Comparison of ENCODE assay signal across 9 mouse cellular contexts in genomic region chr11:70608381-70609066, GRCm38 (mm10). TPM values are rescaled to one million over a fixed set of nuclear protein-coding genes. Genes with fewer than 3 reads are reported as not detected.
DNase-seq lines count a peak whose midpoint lies in the region; ATAC-seq and TF ChIP-seq lines count a peak whose summit lies in the region.
"Had no signal": no experiment of that assay in that cellular context is flagged by ENCODE, and none has a peak within 500 bp of the region (broad histone marks: within the 10 kb centered on the region; RNA-seq: fewer than 3 reads in every experiment).

No protein-coding gene starts in this region.

- no peak overlapping the region for H3K4me2 ChIP-seq in heart, postnatal 0 days (ENCODE audit: low read depth, low read length)
- H3K4me2 ChIP-seq in heart, embryonic 11.5 days, result no peak overlapping the region

- no peak for ATAC-seq in heart, postnatal 0 days (ENCODE audit: insufficient read depth, low read depth)
- ATAC-seq in heart, embryonic 11.5 days (replicated peaks; ENCODE audit: insufficient number of reproducible peaks, low FRiP score, low TSS enrichment), result no peak
- ATAC-seq in megakaryocyte-erythroid progenitor cell, adult 5-6 weeks (replicated peaks; ENCODE audit: low FRiP score, low TSS enrichment, poor library complexity, severe bottlenecking), result peak; percentile 38; the same call in 1 of the 2 replicates
- no peak for ATAC-seq in monocyte, adult 5-6 weeks (replicated peaks; ENCODE audit: insufficient number of reproducible peaks, low FRiP score, low TSS enrichment, poor library complexity, severe bottlenecking)

- no peaks in the 10 kb centered on the region for H3K4me1 ChIP-seq in heart, postnatal 0 days (ENCODE audit: control insufficient read depth, insufficient read depth)
- H3K4me1 ChIP-seq in heart, embryonic 11.5 days (ENCODE audit: control insufficient read depth, insufficient read depth, low read length), result no peaks in the 10 kb centered on the region
- no peaks in the 10 kb centered on the region for H3K4me1 ChIP-seq in kidney, adult 2 months (ENCODE audit: control insufficient read depth, insufficient read depth, low read length)

- no peaks in the 10 kb centered on the region for H3K9me3 ChIP-seq in heart, postnatal 0 days (replicated peaks; ENCODE audit: control insufficient read depth, low read length)
- H3K9me3 ChIP-seq in heart, embryonic 11.5 days (replicated peaks; ENCODE audit: control insufficient read depth, low read length), result no peaks in the 10 kb centered on the region

- TF ChIP-seq EP300 in heart, postnatal 0 days (IDR thresholded peaks at IDR 0.05; ENCODE audit: low read depth), result no peak

- TF ChIP-seq CTCF in heart, postnatal 0 days (IDR thresholded peaks at IDR 0.05; ENCODE audit: low read depth), result peak; percentile 35
- TF ChIP-seq CTCF in kidney, adult 2 months (conservative IDR thresholded peaks at IDR 0.05; ENCODE audit: insufficient read depth, insufficient read length, low read depth, low read length), result peak; percentile 60

- H3K27ac ChIP-seq in heart, postnatal 0 days (ENCODE audit: low read depth), result no peak overlapping the region
- no peak overlapping the region for H3K27ac ChIP-seq in heart, embryonic 11.5 days (ENCODE audit: low read depth, low read length)
- H3K27ac ChIP-seq in kidney, adult 2 months (ENCODE audit: insufficient read depth, low read depth, low read length), result no peak overlapping the region

- peaks cover 88% of the 10 kb centered on the region for H3K36me3 ChIP-seq in heart, postnatal 0 days (replicated peaks; ENCODE audit: control insufficient read depth, insufficient read depth, low read length)
- H3K36me3 ChIP-seq in heart, embryonic 11.5 days (ENCODE audit: control insufficient read depth, insufficient read depth, low read length), result peaks cover 54% of the 10 kb centered on the region
- no peaks in the 10 kb centered on the region; the same call in none of the 2 replicates for H3K36me3 ChIP-seq in kidney, adult 2 months (ENCODE audit: control insufficient read depth, insufficient read depth, low read length)

- no peak for TF ChIP-seq POLR2A in kidney, adult 2 months (IDR thresholded peaks at IDR 0.05; ENCODE audit: low read depth, low read length)

- no peaks in the 10 kb centered on the region for H3K27me3 ChIP-seq in heart, postnatal 0 days (ENCODE audit: control insufficient read depth, insufficient read depth, low read length)
- H3K27me3 ChIP-seq in heart, embryonic 11.5 days (ENCODE audit: control insufficient read depth, insufficient read depth, low read length), result no peaks in the 10 kb centered on the region
- no peaks in the 10 kb centered on the region for H3K27me3 ChIP-seq in kidney, adult 2 months (replicated peaks; ENCODE audit: control insufficient read depth, insufficient read depth, low read length)

- H3K9ac ChIP-seq in heart, postnatal 0 days (replicated peaks; ENCODE audit: low read depth, low read length), result no peak overlapping the region
- no peak overlapping the region for H3K9ac ChIP-seq in heart, embryonic 11.5 days (ENCODE audit: low read depth, low read length)

- 86% methylated on average over 26 of the region's 26 CpGs for WGBS in heart, postnatal 0 days
- 85% methylated on average over 26 of the region's 26 CpGs for whole genome bisulfite sequencing in heart, embryonic 11.5 days (ENCODE audit: insufficient replicate concordance)
- WGBS in kidney, adult 2 months, result 73% methylated on average over 26 of the region's 26 CpGs

- H3K4me3 ChIP-seq in heart, postnatal 0 days (ENCODE audit: low read depth, low read length), result no peak overlapping the region
- no peak overlapping the region for H3K4me3 ChIP-seq in heart, embryonic 11.5 days (ENCODE audit: low read depth, low read length)
- H3K4me3 ChIP-seq in kidney, adult 2 months (ENCODE audit: insufficient read depth, low read depth, low read length), result no peak overlapping the region

- no peak for DNase-seq in heart, postnatal 0 days (ENCODE audit: low spot score)
- DNase-seq in ES-CJ7 (ENCODE audit: low read depth, low spot score), result peak; percentile 73
- peak; percentile 86 for DNase-seq in kidney, adult 2 months
- DNase-seq in layer of hippocampus, postnatal 14 days (ENCODE audit: low spot score in 2 of 2), result no peak
- no peak for DNase-seq in ovary, postnatal 14 days (ENCODE audit: low spot score)

RNA-seq across cellular contexts. Expression of gene 4930544D05Rik, which starts 7.1 kb away (rescaled TPM):
- total RNA-seq in heart, postnatal 0 days (2014; rRNA removed; ENCODE audit: low replicate concordance), result not detected in 2 replicates
- polyA plus RNA-seq in heart, postnatal 0 days (2015; fragmentation: Nextera tagmentation; extraction: Ambion mirVana), result not detected in 2 replicates
- polyA plus RNA-seq in heart, embryonic 11.5 days (2014; fragmentation: Nextera tagmentation; extraction: Ambion mirVana), result not detected in 2 replicates
- 0.29 TPM in 1 of 2 replicates, not detected in the other for polyA plus RNA-seq in kidney, adult 2 months (2012; rRNA removed)
- total RNA-seq in megakaryocyte-erythroid progenitor cell, adult 5-6 weeks (2014; fragmentation: Nextera tagmentation), result not detected in 2 replicates
- not detected in 2 replicates for total RNA-seq in megakaryocyte-erythroid progenitor cell, adult 5-6 weeks (2017)
- total RNA-seq in layer of hippocampus, postnatal 14 days (2021), result under 1 TPM; 0.88 TPM
- not detected in 3 replicates for total RNA-seq in monocyte, adult 5-6 weeks (2017)
- polyA plus RNA-seq: neural tube, embryonic 14.5 days had no signal

RNA-seq across cellular contexts. Expression of gene Chrne, which starts 10.5 kb away (rescaled TPM):
- total RNA-seq in heart, postnatal 0 days (2014; rRNA removed; ENCODE audit: low replicate concordance), result not detected in 2 replicates
- polyA plus RNA-seq in heart, postnatal 0 days (2015; fragmentation: Nextera tagmentation; extraction: Ambion mirVana), result not detected in 2 replicates
- not detected in 2 replicates for polyA plus RNA-seq in heart, embryonic 11.5 days (2014; fragmentation: Nextera tagmentation; extraction: Ambion mirVana)
- 0.86 and 1.0 TPM in 2 replicates for polyA plus RNA-seq in kidney, adult 2 months (2012; rRNA removed)
- total RNA-seq in megakaryocyte-erythroid progenitor cell, adult 5-6 weeks (2014; fragmentation: Nextera tagmentation), result 3.0 TPM in 1 of 2 replicates, not detected in the other
- not detected in 2 replicates for total RNA-seq in megakaryocyte-erythroid progenitor cell, adult 5-6 weeks (2017)
- under 1 TPM; 0.32 to 0.57 TPM for total RNA-seq in layer of hippocampus, postnatal 14 days (2021)
- 2.1 to 17.4 TPM (median 5.5 TPM) in 3 replicates for total RNA-seq in monocyte, adult 5-6 weeks (2017)
- polyA plus RNA-seq: neural tube, embryonic 14.5 days had no signal

RNA-seq across cellular contexts. Expression of gene Gp1ba, which starts 30.4 kb away (rescaled TPM):
- total RNA-seq in heart, postnatal 0 days (2014; rRNA removed; ENCODE audit: low replicate concordance), result 0.08 TPM in 1 of 2 replicates, not detected in the other
- polyA plus RNA-seq in heart, postnatal 0 days (2015; fragmentation: Nextera tagmentation; extraction: Ambion mirVana), result 0.26 and 0.27 TPM in 2 replicates
- polyA plus RNA-seq in heart, embryonic 11.5 days (2014; fragmentation: Nextera tagmentation; extraction: Ambion mirVana), result 2.6 and 5.4 TPM in 2 replicates
- 0.03 TPM in 1 of 2 replicates, not detected in the other for polyA plus RNA-seq in kidney, adult 2 months (2012; rRNA removed)
- 3.6 and 10.4 TPM in 2 replicates for total RNA-seq in megakaryocyte-erythroid progenitor cell, adult 5-6 weeks (2014; fragmentation: Nextera tagmentation)
- 0.50 and 0.85 TPM in 2 replicates for total RNA-seq in megakaryocyte-erythroid progenitor cell, adult 5-6 weeks (2017)
- not detected for total RNA-seq in layer of hippocampus, postnatal 14 days (2021)
- total RNA-seq in monocyte, adult 5-6 weeks (2017), result 0.57 to 3.3 TPM in 2 of 3 replicates, not detected in the other

RNA-seq across cellular contexts. Expression of gene Rnf167, which starts 38.5 kb away (rescaled TPM):
- total RNA-seq in heart, postnatal 0 days (2014; rRNA removed; ENCODE audit: low replicate concordance), result 48.3 and 66.3 TPM in 2 replicates
- polyA plus RNA-seq in heart, postnatal 0 days (2015; fragmentation: Nextera tagmentation; extraction: Ambion mirVana), result 61.8 and 62.5 TPM in 2 replicates
- 66.8 and 76.9 TPM in 2 replicates for polyA plus RNA-seq in heart, embryonic 11.5 days (2014; fragmentation: Nextera tagmentation; extraction: Ambion mirVana)
- polyA plus RNA-seq in kidney, adult 2 months (2012; rRNA removed), result 118 and 123 TPM in 2 replicates
- total RNA-seq in megakaryocyte-erythroid progenitor cell, adult 5-6 weeks (2014; fragmentation: Nextera tagmentation), result 92.8 and 95.5 TPM in 2 replicates
- 42.3 and 53.4 TPM in 2 replicates for total RNA-seq in megakaryocyte-erythroid progenitor cell, adult 5-6 weeks (2017)
- total RNA-seq in layer of hippocampus, postnatal 14 days (2021), result 10 to 100 TPM; 70.2 to 72.3 TPM
- 89.4 to 129 TPM (median 90.9 TPM) in 3 replicates for total RNA-seq in monocyte, adult 5-6 weeks (2017)

RNA-seq across cellular contexts. Expression of gene Slc25a11, which starts 38.8 kb away (rescaled TPM):
- total RNA-seq in heart, postnatal 0 days (2014; rRNA removed; ENCODE audit: low replicate concordance), result 530 and 532 TPM in 2 replicates
- 446 and 451 TPM in 2 replicates for polyA plus RNA-seq in heart, postnatal 0 days (2015; fragmentation: Nextera tagmentation; extraction: Ambion mirVana)
- polyA plus RNA-seq in heart, embryonic 11.5 days (2014; fragmentation: Nextera tagmentation; extraction: Ambion mirVana), result 221 and 245 TPM in 2 replicates
- 281 and 284 TPM in 2 replicates for polyA plus RNA-seq in kidney, adult 2 months (2012; rRNA removed)
- total RNA-seq in megakaryocyte-erythroid progenitor cell, adult 5-6 weeks (2014; fragmentation: Nextera tagmentation), result 62.3 and 63.1 TPM in 2 replicates
- total RNA-seq in megakaryocyte-erythroid progenitor cell, adult 5-6 weeks (2017), result 33.1 and 36.2 TPM in 2 replicates
- 100 to 1,000 TPM; 124 to 127 TPM for total RNA-seq in layer of hippocampus, postnatal 14 days (2021)
- total RNA-seq in monocyte, adult 5-6 weeks (2017), result 41.1 to 62.6 TPM (median 43.5 TPM) in 3 replicates

Comparison
In these comparisons a context has a peak if more than half of its experiments do, and no peak if none do; other contexts are left out.
1. DNase-seq: peak in ES-CJ7 (single experiment) and kidney, adult 2 months (single experiment); none in heart, postnatal 0 days (single experiment), layer of hippocampus, postnatal 14 days (0 of 2) and ovary, postnatal 14 days (single experiment).